Mouse (Mus musculus) bone marrow macrophage, adult 2 months (primary cell): ENCODE data around the gene Pidd1.

ENCODE experiments used
- CTCF ChIP-seq: IDR thresholded peaks from 2 replicates; pipeline ENCODE4 v1.5.1; 2012; ENCODE audit warnings: low read depth, mild to moderate bottlenecking, low read length, moderate library complexity
- POLR2A ChIP-seq: IDR thresholded peaks from 2 replicates; pipeline ENCODE4 v1.6.1; 2012; ENCODE audit warnings: mild to moderate bottlenecking, low read depth, low read length, borderline replicate concordance

DNA sequence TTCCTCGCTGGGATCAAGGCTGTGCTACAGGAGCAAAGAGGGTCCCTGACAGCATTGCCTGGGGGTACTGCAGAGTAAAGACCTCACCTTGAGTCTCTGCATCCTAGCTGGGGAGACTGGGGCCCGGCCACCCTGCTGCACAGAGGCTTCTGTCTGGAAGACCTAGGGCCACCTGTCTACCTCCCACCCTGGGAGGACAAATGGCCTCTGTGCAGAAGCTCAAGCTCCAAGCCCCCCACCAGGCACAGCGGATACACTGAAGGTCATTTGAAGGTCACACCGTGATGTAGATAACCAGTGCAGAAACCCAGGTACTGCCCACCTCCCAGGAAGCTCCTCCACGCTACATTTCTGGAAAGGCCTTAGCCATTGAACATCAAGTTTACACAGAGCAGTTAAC, 15.1 kb downstream of the Pidd1 start:
- TF ChIP-seq CTCF: no peak
- no peak for TF ChIP-seq POLR2A
